Mouse (Mus musculus): Measurements from ENCODE around the gene Gtf2ird2. TPM values are rescaled to one million over a fixed set of nuclear protein-coding genes. Genes with fewer than 3 reads are reported as not detected.

The Gtf2ird2 gene
- polyA plus RNA-seq, 1 experiment from 2014 or later, result 2.9 TPM

DNA sequence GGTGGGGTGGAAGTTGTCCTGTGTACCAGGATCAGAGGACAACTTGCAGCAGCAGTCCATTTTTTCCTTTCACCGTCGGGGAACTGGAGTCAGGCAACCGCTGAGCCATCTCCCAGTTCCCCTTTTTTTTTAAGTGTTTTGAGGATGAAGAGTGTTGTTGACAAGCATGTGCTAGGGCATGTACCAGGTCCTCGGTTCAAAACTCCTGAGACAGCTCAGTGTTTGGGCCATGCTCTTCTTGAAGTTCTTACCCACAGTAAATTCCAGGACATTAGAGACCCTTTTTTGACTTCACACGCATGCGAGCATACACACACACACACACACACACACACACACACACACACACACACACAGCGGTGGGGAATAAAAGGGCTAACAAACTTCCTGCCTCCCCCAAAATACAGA lies 49.4 kb downstream of the Gtf2ird2 start:
- Histone ChIP-seq H3K4me1 (replicated peaks; ENCODE audit: control insufficient read depth, insufficient read depth, low read length) (0 out of 2 replicates have a peak, but pooled peaks cover 3% of the 10 kb centered on the region), H3K27ac (ENCODE audit: low read depth, low read length) (no peak overlapping the region), H3K9ac (ENCODE audit: low read depth, low read length) (no peak overlapping the region), H3K4me3 (ENCODE audit: low read depth, low read length) (no peak overlapping the region), H3K9me3 (ENCODE audit: control insufficient read depth) (no peaks in the 10 kb centered on the region), H3K36me3 (ENCODE audit: control insufficient read depth, insufficient read depth) (peaks cover 20% of the 10 kb centered on the region), H3K27me3 (replicated peaks; ENCODE audit: control insufficient read depth, insufficient read depth, low read length) (no peaks in the 10 kb centered on the region), H3K4me2 (replicated peaks; ENCODE audit: low read depth) (no peak overlapping the region)
- ATAC-seq, result no peak
- TF ChIP-seq CTCF (IDR thresholded peaks at IDR 0.05; ENCODE audit: low read depth), result no peak
- 45% methylated on average over 7 of the region's 7 CpGs for WGBS

DNA sequence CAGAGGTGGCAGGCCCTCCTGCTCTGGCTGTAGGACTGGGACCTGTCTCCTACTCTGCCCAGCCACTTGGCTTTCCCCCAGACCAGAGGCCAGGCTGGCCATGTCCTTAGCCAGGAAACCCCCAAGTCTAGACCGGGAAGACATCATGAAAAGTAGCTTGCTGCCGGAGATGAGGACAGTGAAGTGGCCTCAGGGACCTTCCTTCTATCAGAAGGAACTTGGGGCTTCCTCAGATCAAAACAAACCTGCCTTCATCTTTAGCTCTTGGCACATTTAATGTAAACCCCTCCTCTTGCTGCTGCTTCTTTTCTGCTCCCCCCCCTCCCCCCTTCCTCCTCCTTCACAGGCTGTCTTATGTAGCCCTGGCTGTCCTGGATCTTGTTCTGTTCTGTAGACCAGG lies 50.4 kb downstream of the Gtf2ird2 start:
- Histone ChIP-seq H3K4me1 (replicated peaks; ENCODE audit: control insufficient read depth, insufficient read depth, low read length) (0 out of 2 replicates have a peak, but pooled peaks cover 3% of the 10 kb centered on the region), H3K9ac (ENCODE audit: low read depth, low read length) (no peak overlapping the region), H3K4me2 (replicated peaks; ENCODE audit: low read depth) (no peak overlapping the region), H3K36me3 (ENCODE audit: control insufficient read depth, insufficient read depth) (peaks cover 30% of the 10 kb centered on the region), H3K27me3 (replicated peaks; ENCODE audit: control insufficient read depth, insufficient read depth, low read length) (no peaks in the 10 kb centered on the region), H3K4me3 (ENCODE audit: low read depth, low read length) (no peak overlapping the region), H3K9me3 (ENCODE audit: control insufficient read depth) (no peaks in the 10 kb centered on the region), H3K27ac (ENCODE audit: low read depth, low read length) (no peak overlapping the region)
- no peak for TF ChIP-seq CTCF (IDR thresholded peaks at IDR 0.05; ENCODE audit: low read depth)
- WGBS, result 67% methylated on average over 2 of the region's 2 CpGs
- no peak for ATAC-seq

DNA sequence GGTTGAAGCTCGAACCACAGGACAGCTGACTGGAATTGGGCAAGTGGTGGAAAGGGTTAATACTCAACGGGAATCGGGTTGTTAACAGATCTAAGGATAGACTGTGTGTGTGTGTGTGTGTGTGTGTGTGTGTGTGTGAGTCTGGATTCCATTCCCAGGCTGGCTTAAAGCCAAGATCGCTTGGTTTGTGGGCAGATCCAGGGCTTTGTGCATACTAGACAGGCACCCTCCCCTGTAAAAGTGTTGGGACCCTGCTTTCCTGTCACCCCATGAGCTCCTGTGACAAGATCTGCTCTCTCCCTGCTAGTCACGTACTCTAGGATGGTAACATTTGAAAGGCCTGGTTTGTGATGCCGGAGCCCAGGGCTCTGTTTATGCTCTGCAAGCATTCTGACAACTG lies 51.3 kb downstream of the Gtf2ird2 start:
- ATAC-seq, result no peak
- no peak overlapping the region for H3K4me3 ChIP-seq (ENCODE audit: low read depth, low read length)
- H3K4me1 ChIP-seq (replicated peaks; ENCODE audit: control insufficient read depth, insufficient read depth, low read length), result 0 out of 2 replicates have a peak, but pooled peaks cover 3% of the 10 kb centered on the region
- TF ChIP-seq CTCF (IDR thresholded peaks at IDR 0.05; ENCODE audit: low read depth), result no peak
- no peaks in the 10 kb centered on the region for H3K9me3 ChIP-seq (ENCODE audit: control insufficient read depth)
- no peaks in the 10 kb centered on the region for H3K27me3 ChIP-seq (replicated peaks; ENCODE audit: control insufficient read depth, insufficient read depth, low read length)
- H3K9ac ChIP-seq (ENCODE audit: low read depth, low read length), result no peak overlapping the region
- H3K36me3 ChIP-seq (ENCODE audit: control insufficient read depth, insufficient read depth), result peaks cover 39% of the 10 kb centered on the region
- 26% methylated on average over 6 of the region's 6 CpGs for WGBS
- H3K4me2 ChIP-seq (replicated peaks; ENCODE audit: low read depth), result no peak overlapping the region
- no peak overlapping the region for H3K27ac ChIP-seq (ENCODE audit: low read depth, low read length)

DNA sequence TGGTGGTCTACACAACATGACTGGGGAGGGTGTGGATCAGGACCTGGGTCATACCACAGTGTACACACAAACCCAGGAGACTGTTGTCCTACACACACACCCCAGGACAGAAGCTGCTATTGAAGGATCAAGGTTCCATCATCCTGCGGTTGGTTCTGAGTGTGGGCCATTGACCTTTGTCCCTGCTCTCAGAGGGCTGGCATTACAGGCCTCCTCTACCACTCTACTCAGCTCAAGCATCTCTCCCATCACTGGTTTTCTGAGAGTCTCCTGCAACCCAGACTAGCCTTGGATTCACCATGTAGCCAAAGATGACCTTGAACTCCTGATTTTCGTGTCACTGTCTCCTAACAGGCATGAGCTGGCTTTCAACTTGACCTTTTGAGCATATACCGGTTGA lies 52.4 kb downstream of the Gtf2ird2 start:
- no peak overlapping the region for H3K4me3 ChIP-seq (ENCODE audit: low read depth, low read length)
- no peak for TF ChIP-seq CTCF (IDR thresholded peaks at IDR 0.05; ENCODE audit: low read depth)
- WGBS, result 70% methylated on average over 3 of the region's 3 CpGs
- H3K4me2 ChIP-seq (replicated peaks; ENCODE audit: low read depth), result no peak overlapping the region
- H3K9me3 ChIP-seq (ENCODE audit: control insufficient read depth), result no peaks in the 10 kb centered on the region
- peak; percentile 26; the same call in 1 of the 2 replicates for ATAC-seq
- no peaks in the 10 kb centered on the region for H3K27me3 ChIP-seq (replicated peaks; ENCODE audit: control insufficient read depth, insufficient read depth, low read length)
- no peak overlapping the region for H3K9ac ChIP-seq (ENCODE audit: low read depth, low read length)
- H3K4me1 ChIP-seq (replicated peaks; ENCODE audit: control insufficient read depth, insufficient read depth, low read length), result 0 out of 2 replicates have a peak, but pooled peaks cover 3% of the 10 kb centered on the region
- H3K27ac ChIP-seq (ENCODE audit: low read depth, low read length), result no peak overlapping the region
- peaks cover 49% of the 10 kb centered on the region for H3K36me3 ChIP-seq (ENCODE audit: control insufficient read depth, insufficient read depth)

DNA sequence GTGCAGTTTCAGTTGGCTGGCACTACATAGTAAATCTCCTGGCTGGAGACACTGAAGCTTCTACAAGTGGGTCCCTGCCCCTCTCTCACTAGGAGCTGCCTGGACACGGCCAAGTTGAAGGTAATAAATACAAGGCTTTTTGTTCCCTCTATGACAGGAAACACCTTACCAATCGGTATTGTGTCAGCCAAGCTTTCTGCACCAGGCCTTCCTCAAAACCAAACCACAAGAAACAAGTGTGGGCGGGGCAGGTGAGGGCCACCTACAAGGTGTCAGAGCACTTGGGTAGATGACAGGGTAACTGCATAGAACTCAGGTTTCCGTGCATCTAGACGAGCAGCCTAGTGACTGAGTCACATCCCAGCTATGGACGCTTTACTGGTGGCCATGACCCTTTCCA lies 53.0 kb downstream of the Gtf2ird2 start:
- Histone ChIP-seq H3K4me2 (replicated peaks; ENCODE audit: low read depth) (no peak overlapping the region), H3K9ac (ENCODE audit: low read depth, low read length) (no peak overlapping the region), H3K27ac (ENCODE audit: low read depth, low read length) (no peak overlapping the region), H3K9me3 (ENCODE audit: control insufficient read depth) (no peaks in the 10 kb centered on the region), H3K36me3 (ENCODE audit: control insufficient read depth, insufficient read depth) (peaks cover 55% of the 10 kb centered on the region), H3K4me3 (ENCODE audit: low read depth, low read length) (no peak overlapping the region), H3K4me1 (replicated peaks; ENCODE audit: control insufficient read depth, insufficient read depth, low read length) (0 out of 2 replicates have a peak, but pooled peaks cover 3% of the 10 kb centered on the region), H3K27me3 (replicated peaks; ENCODE audit: control insufficient read depth, insufficient read depth, low read length) (no peaks in the 10 kb centered on the region)
- 74% methylated on average over 6 of the region's 6 CpGs for WGBS
- TF ChIP-seq CTCF (IDR thresholded peaks at IDR 0.05; ENCODE audit: low read depth), result no peak
- ATAC-seq, result no peak

DNA sequence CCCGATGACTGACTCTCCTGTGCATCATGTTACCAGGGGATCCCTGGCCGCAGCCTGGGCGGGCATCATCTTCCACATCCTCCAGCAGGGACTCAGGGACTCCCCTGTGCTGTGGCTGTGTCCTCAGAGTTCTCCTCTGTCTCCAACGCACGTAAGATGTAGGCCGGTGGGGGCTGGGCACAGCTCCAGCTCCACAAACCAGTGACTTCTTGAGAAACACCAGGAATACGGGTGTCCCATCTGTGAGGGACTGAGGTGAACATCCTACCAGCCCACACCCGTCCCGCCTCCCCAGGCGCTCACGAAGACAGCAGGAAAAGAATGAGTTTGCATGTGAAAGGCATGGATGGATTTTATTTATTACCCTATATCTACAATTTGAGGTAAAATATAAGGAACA lies 53.7 kb downstream of the Gtf2ird2 start:
- no peak overlapping the region for H3K4me3 ChIP-seq (ENCODE audit: low read depth, low read length)
- 88% methylated on average over 11 of the region's 11 CpGs for WGBS
- H3K9me3 ChIP-seq (ENCODE audit: control insufficient read depth), result no peaks in the 10 kb centered on the region
- H3K9ac ChIP-seq (ENCODE audit: low read depth, low read length), result no peak overlapping the region
- no peak overlapping the region for H3K4me2 ChIP-seq (replicated peaks; ENCODE audit: low read depth)
- 0 out of 2 replicates have a peak, but pooled peaks cover 3% of the 10 kb centered on the region for H3K4me1 ChIP-seq (replicated peaks; ENCODE audit: control insufficient read depth, insufficient read depth, low read length)
- H3K36me3 ChIP-seq (ENCODE audit: control insufficient read depth, insufficient read depth), result peaks cover 62% of the 10 kb centered on the region
- TF ChIP-seq CTCF (IDR thresholded peaks at IDR 0.05; ENCODE audit: low read depth), result no peak
- ATAC-seq, result no peak
- no peaks in the 10 kb centered on the region for H3K27me3 ChIP-seq (replicated peaks; ENCODE audit: control insufficient read depth, insufficient read depth, low read length)
- H3K27ac ChIP-seq (ENCODE audit: low read depth, low read length), result peak overlapping the region; percentile 21

Data from intestine, postnatal 0 days (tissue).